Mouse (Mus musculus) forebrain, embryonic 11.5 days (tissue): Measurements from ENCODE around the gene Ephb1. TPM values are rescaled to one million over a fixed set of nuclear protein-coding genes. Genes with fewer than 3 reads are reported as not detected.

Experiments
- ATAC-seq: fragments of 200-750 bp; cut with Nextera tagmentation; replicated peaks from 2 replicates; pipeline ENCODE4 v1.8.0; 2017; ENCODE audit warnings: moderate TSS enrichment; ENCODE audit not compliant: low FRiP score
- DNase-seq: peaks from one replicate; pipeline ENCODE4 v3.0.0-alpha.2; 2017; ENCODE audit warnings: low spot score
- H3K27ac ChIP-seq: fragments of 300-500 bp; sonication (generic); 2 replicates; pipeline ENCODE4 v1.5.1; 2014; ENCODE audit warnings: low read depth, low read length
- H3K27me3 ChIP-seq: fragments of 300-500 bp; sonication (generic); 2 replicates; pipeline ENCODE4 v1.6.1; 2014; ENCODE audit warnings: mild to moderate bottlenecking, low read length, mixed read lengths; ENCODE audit not compliant: control insufficient read depth, insufficient read depth
- H3K36me3 ChIP-seq: fragments of 300-500 bp; sonication (generic); 2 replicates; pipeline ENCODE4 v1.6.1; 2014; ENCODE audit warnings: mild to moderate bottlenecking, low read length, moderate library complexity, mixed read lengths; ENCODE audit not compliant: control insufficient read depth, insufficient read depth
- H3K4me1 ChIP-seq: fragments of 300-500 bp; sonication (generic); replicated peaks from 2 replicates; pipeline ENCODE4 v1.6.1; 2014; ENCODE audit warnings: low read length, mixed read lengths; ENCODE audit not compliant: control insufficient read depth, insufficient read depth
- H3K4me2 ChIP-seq: fragments of 300-500 bp; sonication (generic); 2 replicates; pipeline ENCODE4 v1.6.1; 2014; ENCODE audit warnings: low read depth, mild to moderate bottlenecking, low read length, moderate library complexity, mixed read lengths; ENCODE audit not compliant: severe bottlenecking
- H3K4me3 ChIP-seq: fragments of 300-500 bp; sonication (generic); 2 replicates; pipeline ENCODE4 v1.5.1; 2014; ENCODE audit warnings: low read depth, low read length
- H3K9ac ChIP-seq: fragments of 300-500 bp; sonication (generic); 2 replicates; pipeline ENCODE4 v1.6.1; 2014; ENCODE audit warnings: low read length
- H3K9me3 ChIP-seq: fragments of 300-500 bp; sonication (generic); 2 replicates; pipeline ENCODE4 v1.6.1; 2016; ENCODE audit warnings: low read length, mixed read lengths; ENCODE audit not compliant: control insufficient read depth
- WGBS: fragments of 180-500 bp; shearing (Covaris S2); extraction: QIAGEN DNeasy Blood & Tissue Kit; methylation state at CpG from one replicate; pipeline ENCODE4 v1.1.7; 2014; 5-methylcytosine and 5-hydroxymethylcytosine counted together
- polyA plus RNA-seq: library from polyadenylated mRNA; unstranded; fragments of >200 nt; fragmentation: Nextera tagmentation; extraction: Ambion mirVana; gene quantifications from 2 replicates; pipeline ENCODE4 v1.2.1, GENCODE M21; 2014

Ephb1 gene
- polyA plus RNA-seq, 1 experiment from 2014 or later: 19.9 TPM

GRCm38 (mm10) chr9:102306645-102307415 lies 47.7 kb downstream of the Ephb1 start:
- no peak overlapping the region for H3K27ac ChIP-seq
- 88% methylated on average over 1 of the region's 1 CpGs for WGBS
- H3K4me3 ChIP-seq: no peak overlapping the region
- peaks cover 2% of the 10 kb centered on the region; the same call in 1 of the 2 replicates for H3K4me1 ChIP-seq
- H3K9me3 ChIP-seq: no peaks in the 10 kb centered on the region; the same call in 1 of the 2 replicates
- no peak overlapping the region for H3K9ac ChIP-seq
- no peaks in the 10 kb centered on the region for H3K27me3 ChIP-seq
- ATAC-seq (no peak), DNase-seq (no peak)
- no peak overlapping the region for H3K4me2 ChIP-seq
- H3K36me3 ChIP-seq: no peaks in the 10 kb centered on the region

- H3K9me3 ChIP-seq: no peaks in the 10 kb centered on the region
- no peak overlapping the region for H3K27ac ChIP-seq
- no peaks in the 10 kb centered on the region for H3K27me3 ChIP-seq
- H3K9ac ChIP-seq: no peak overlapping the region
- ATAC-seq (no peak), DNase-seq (no peak)
- peaks cover under 1% of the 10 kb centered on the region; the same call in 1 of the 2 replicates for H3K4me1 ChIP-seq
- no peaks in the 10 kb centered on the region for H3K36me3 ChIP-seq
- H3K4me2 ChIP-seq: no peak overlapping the region
- WGBS: 87% methylated on average over 7 of the region's 7 CpGs
- H3K4me3 ChIP-seq: no peak overlapping the region
Measured at GRCm38 (mm10) chr9:102305432-102306100, 48.9 kb downstream of the Ephb1 start.

GRCm38 (mm10) chr9:102304796-102305195 lies 49.7 kb downstream of the Ephb1 start:
- H3K9me3 ChIP-seq: no peaks in the 10 kb centered on the region
- H3K4me1 ChIP-seq: no peaks in the 10 kb centered on the region; the same call in 1 of the 2 replicates
- no peak overlapping the region for H3K27ac ChIP-seq
- no peaks in the 10 kb centered on the region for H3K27me3 ChIP-seq
- H3K4me3 ChIP-seq: no peak overlapping the region
- ATAC-seq (no peak), DNase-seq (no peak)
- H3K4me2 ChIP-seq: no peak overlapping the region
- no peak overlapping the region for H3K9ac ChIP-seq
- WGBS: 59% methylated on average over 3 of the region's 3 CpGs
- H3K36me3 ChIP-seq: no peaks in the 10 kb centered on the region

GRCm38 (mm10) chr9:102303882-102304281 lies 50.6 kb downstream of the Ephb1 start:
- Histone ChIP-seq H3K4me3 (no peak overlapping the region), H3K4me1 (no peaks in the 10 kb centered on the region; the same call in 1 of the 2 replicates), H3K36me3 (no peaks in the 10 kb centered on the region), H3K9ac (no peak overlapping the region), H3K4me2 (no peak overlapping the region), H3K27ac (no peak overlapping the region), H3K9me3 (no peaks in the 10 kb centered on the region), H3K27me3 (no peaks in the 10 kb centered on the region)
- ATAC-seq (no peak), DNase-seq (no peak)
- 58% methylated on average over 13 of the region's 13 CpGs for WGBS

GRCm38 (mm10) chr9:102300985-102301384 lies 53.5 kb downstream of the Ephb1 start:
- Histone ChIP-seq H3K36me3 (no peaks in the 10 kb centered on the region), H3K9ac (no peak overlapping the region), H3K27ac (no peak overlapping the region), H3K9me3 (no peaks in the 10 kb centered on the region), H3K27me3 (no peaks in the 10 kb centered on the region), H3K4me2 (no peak overlapping the region), H3K4me3 (no peak overlapping the region), H3K4me1 (no peaks in the 10 kb centered on the region)
- WGBS: 83% methylated on average over 4 of the region's 4 CpGs
- DNase-seq: no peak
- ATAC-seq: no peak

GRCm38 (mm10) chr9:102298741-102299140 lies 55.8 kb downstream of the Ephb1 start:
- no peak overlapping the region for H3K4me2 ChIP-seq
- no peaks in the 10 kb centered on the region for H3K36me3 ChIP-seq
- no peaks in the 10 kb centered on the region for H3K27me3 ChIP-seq
- no peak overlapping the region for H3K9ac ChIP-seq
- ATAC-seq (no peak), DNase-seq (no peak)
- H3K9me3 ChIP-seq: no peaks in the 10 kb centered on the region
- H3K4me1 ChIP-seq: peaks cover 4% of the 10 kb centered on the region; the same call in 1 of the 2 replicates
- H3K4me3 ChIP-seq: no peak overlapping the region
- WGBS: 65% methylated on average over 8 of the region's 8 CpGs
- no peak overlapping the region for H3K27ac ChIP-seq

- DNase-seq (no peak), ATAC-seq (no peak)
- Histone ChIP-seq H3K4me3 (no peak overlapping the region), H3K4me1 (peaks cover 4% of the 10 kb centered on the region; the same call in 1 of the 2 replicates), H3K36me3 (no peaks in the 10 kb centered on the region), H3K4me2 (no peak overlapping the region), H3K9ac (no peak overlapping the region), H3K9me3 (no peaks in the 10 kb centered on the region), H3K27me3 (no peaks in the 10 kb centered on the region), H3K27ac (no peak overlapping the region)
- 80% methylated on average over 5 of the region's 5 CpGs for WGBS
Measured at GRCm38 (mm10) chr9:102297986-102298385, 56.5 kb downstream of the Ephb1 start.

- Histone ChIP-seq H3K9me3 (no peaks in the 10 kb centered on the region), H3K27me3 (no peaks in the 10 kb centered on the region), H3K4me2 (no peak overlapping the region), H3K4me3 (no peak overlapping the region), H3K9ac (no peak overlapping the region), H3K36me3 (no peaks in the 10 kb centered on the region), H3K27ac (no peak overlapping the region), H3K4me1 (peaks cover 4% of the 10 kb centered on the region; the same call in 1 of the 2 replicates)
- ATAC-seq: no peak
- 72% methylated on average over 3 of the region's 3 CpGs for WGBS
- no peak for DNase-seq
Measured at GRCm38 (mm10) chr9:102297176-102297575, 57.3 kb downstream of the Ephb1 start.
